Mouse (Mus musculus) intestine, postnatal 0 days (tissue): ENCODE results near the gene Gm20696. TPM values are rescaled to one million over a fixed set of nuclear protein-coding genes. Genes with fewer than 3 reads are reported as not detected.

Experiments
- ATAC-seq: fragments of 200-750 bp; cut with Nextera tagmentation; 2 replicates; pipeline ENCODE4 v1.8.0; 2017; ENCODE audit warnings: mild to moderate bottlenecking, moderate TSS enrichment, moderate library complexity
- H3K27ac ChIP-seq: fragments of 300-500 bp; sonication (generic); 2 replicates; pipeline ENCODE4 v1.5.1; 2014; ENCODE audit warnings: mild to moderate bottlenecking, low read depth, low read length, moderate library complexity
- H3K27me3 ChIP-seq: fragments of 300-500 bp; sonication (generic); replicated peaks from 2 replicates; pipeline ENCODE4 v1.6.1; 2014; ENCODE audit warnings: low read length, mixed read lengths; ENCODE audit not compliant: control insufficient read depth, insufficient read depth
- H3K36me3 ChIP-seq: fragments of 300-500 bp; sonication (generic); 2 replicates; pipeline ENCODE4 v1.6.1; 2014; ENCODE audit warnings: mild to moderate bottlenecking, moderate library complexity; ENCODE audit not compliant: control insufficient read depth, insufficient read depth
- H3K4me1 ChIP-seq: fragments of 300-500 bp; sonication (generic); replicated peaks from 2 replicates; pipeline ENCODE4 v1.6.1; 2014; ENCODE audit warnings: antibody characterized with exemption, low read length, mixed read lengths; ENCODE audit not compliant: control insufficient read depth, insufficient read depth
- H3K4me2 ChIP-seq: fragments of 300-500 bp; sonication (generic); replicated peaks from 2 replicates; pipeline ENCODE4 v1.6.1; 2014; ENCODE audit warnings: low read depth, mild to moderate bottlenecking, moderate library complexity
- H3K4me3 ChIP-seq: fragments of 300-500 bp; sonication (generic); 2 replicates; pipeline ENCODE4 v1.5.1; 2014; ENCODE audit warnings: low read depth, low read length
- H3K9ac ChIP-seq: fragments of 300-500 bp; sonication (generic); 2 replicates; pipeline ENCODE4 v1.6.1; 2014; ENCODE audit warnings: mild to moderate bottlenecking, low read depth, low read length
- H3K9me3 ChIP-seq: fragments of 300-500 bp; sonication (generic); 2 replicates; pipeline ENCODE4 v1.6.1; 2016; ENCODE audit warnings: mixed run types; ENCODE audit not compliant: control insufficient read depth
- CTCF ChIP-seq: sonication (generic); IDR thresholded peaks from 2 replicates; pipeline ENCODE4 v1.5.1; 2016; ENCODE audit warnings: low read depth, mild to moderate bottlenecking, control low read depth, antibody characterized with exemption, moderate library complexity
- WGBS: fragments of 180-500 bp; shearing (Covaris S2); extraction: QIAGEN DNeasy Blood & Tissue Kit; methylation state at CpG from one replicate; pipeline ENCODE4 v1.1.7; 2014; 5-methylcytosine and 5-hydroxymethylcytosine counted together
- polyA plus RNA-seq: library from polyadenylated mRNA; unstranded; fragments of >200 nt; fragmentation: Nextera tagmentation; extraction: Ambion mirVana; gene quantifications from 2 replicates; pipeline ENCODE4 v1.2.1, GENCODE M21; 2015

Gene Gm20696
- polyA plus RNA-seq, 1 experiment from 2014 or later = 1.4 TPM

- Histone ChIP-seq H3K27ac (no peak overlapping the region), H3K9ac (no peak overlapping the region), H3K4me1 (peaks cover 14% of the 10 kb centered on the region), H3K4me3 (no peak overlapping the region), H3K9me3 (no peaks in the 10 kb centered on the region), H3K27me3 (no peaks in the 10 kb centered on the region), H3K36me3 (no peaks in the 10 kb centered on the region), H3K4me2 (peak overlapping the region; percentile 63; the same call in 1 of the 2 replicates)
- 66% methylated on average over 7 of the region's 7 CpGs for WGBS
- no peak for TF ChIP-seq CTCF
- peak; percentile 34; the same call in 1 of the 2 replicates for ATAC-seq
These were observed 182.3 kb downstream of the Gm20696 start for GRCm38 (mm10) chr6:99484197-99484725.

GRCm38 (mm10) chr6:99483556-99483955, 183.0 kb downstream of the Gm20696 start:
- ATAC-seq = no peak
- no peaks in the 10 kb centered on the region for H3K9me3 ChIP-seq
- H3K36me3 ChIP-seq = no peaks in the 10 kb centered on the region
- no peak overlapping the region for H3K4me3 ChIP-seq
- H3K27me3 ChIP-seq = no peaks in the 10 kb centered on the region
- no peak overlapping the region for H3K9ac ChIP-seq
- peaks cover 14% of the 10 kb centered on the region for H3K4me1 ChIP-seq
- no peak overlapping the region for H3K27ac ChIP-seq
- 73% methylated on average over 10 of the region's 10 CpGs for WGBS
- no peak for TF ChIP-seq CTCF
- H3K4me2 ChIP-seq = no peak overlapping the region

- Histone ChIP-seq H3K36me3 (0 out of 2 replicates have a peak, but pooled peaks cover 4% of the 10 kb centered on the region), H3K27ac (no peak overlapping the region), H3K9me3 (no peaks in the 10 kb centered on the region), H3K4me3 (no peak overlapping the region), H3K27me3 (no peaks in the 10 kb centered on the region), H3K4me1 (peaks cover 9% of the 10 kb centered on the region; the same call in 1 of the 2 replicates), H3K4me2 (no peak overlapping the region), H3K9ac (no peak overlapping the region)
- WGBS = 62% methylated on average over 7 of the region's 7 CpGs
- TF ChIP-seq CTCF = no peak
- no peak for ATAC-seq
These were observed 185.0 kb downstream of the Gm20696 start for GRCm38 (mm10) chr6:99481568-99481967.

- no peaks in the 10 kb centered on the region for H3K4me1 ChIP-seq
- no peak overlapping the region for H3K4me2 ChIP-seq
- no peak for TF ChIP-seq CTCF
- no peaks in the 10 kb centered on the region for H3K9me3 ChIP-seq
- H3K36me3 ChIP-seq = 0 out of 2 replicates have a peak, but pooled peaks cover 4% of the 10 kb centered on the region
- no peak overlapping the region for H3K9ac ChIP-seq
- no peak overlapping the region for H3K27ac ChIP-seq
- H3K4me3 ChIP-seq = no peak overlapping the region
- ATAC-seq = no peak
- 92% methylated on average over 13 of the region's 13 CpGs for WGBS
- H3K27me3 ChIP-seq = no peaks in the 10 kb centered on the region
These were observed 187.5 kb downstream of the Gm20696 start for GRCm38 (mm10) chr6:99478873-99479650.

- no peaks in the 10 kb centered on the region for H3K9me3 ChIP-seq
- H3K4me1 ChIP-seq = peaks cover 2% of the 10 kb centered on the region; the same call in 1 of the 2 replicates
- no peak for ATAC-seq
- H3K27ac ChIP-seq = no peak overlapping the region
- TF ChIP-seq CTCF = no peak
- 0 out of 2 replicates have a peak, but pooled peaks cover 4% of the 10 kb centered on the region for H3K36me3 ChIP-seq
- H3K4me2 ChIP-seq = no peak overlapping the region
- WGBS = 75% methylated on average over 9 of the region's 9 CpGs
- no peak overlapping the region for H3K4me3 ChIP-seq
- H3K9ac ChIP-seq = no peak overlapping the region
- no peaks in the 10 kb centered on the region for H3K27me3 ChIP-seq
These were observed 191.6 kb downstream of the Gm20696 start for GRCm38 (mm10) chr6:99475040-99475439.

- Histone ChIP-seq H3K27ac (no peak overlapping the region), H3K4me3 (no peak overlapping the region), H3K9ac (no peak overlapping the region), H3K4me1 (peaks cover 3% of the 10 kb centered on the region; the same call in 1 of the 2 replicates), H3K27me3 (no peaks in the 10 kb centered on the region), H3K9me3 (no peaks in the 10 kb centered on the region), H3K36me3 (no peaks in the 10 kb centered on the region), H3K4me2 (no peak overlapping the region)
- ATAC-seq = no peak
- 60% methylated on average over 5 of the region's 5 CpGs for WGBS
- no peak for TF ChIP-seq CTCF
These were observed 195.7 kb downstream of the Gm20696 start for GRCm38 (mm10) chr6:99470906-99471305.
